Mouse (Mus musculus): ENCODE data around the gene Cenpq. TPM values are rescaled to one million over a fixed set of nuclear protein-coding genes. Genes with fewer than 3 reads are reported as not detected.

The Cenpq gene
- 40.8 and 41.0 TPM in 2 replicates for polyA plus RNA-seq (2014; fragmentation: Nextera tagmentation; extraction: Ambion mirVana)

- Histone ChIP-seq H3K27me3 (replicated peaks; ENCODE audit: control insufficient read depth, insufficient read depth, low read length) (no peaks in the 10 kb centered on the region), H3K9me3 (ENCODE audit: control insufficient read depth, low read length) (no peaks in the 10 kb centered on the region), H3K4me3 (ENCODE audit: low read depth, low read length) (peak within 1 kb of the TSS; percentile 81), H3K4me1 (replicated peaks; ENCODE audit: control insufficient read depth, insufficient read depth, low read length) (no peaks in the 10 kb centered on the region), H3K4me2 (peak within 1 kb of the TSS; percentile 76), H3K27ac (ENCODE audit: low read depth, low read length) (peak within 1 kb of the TSS; percentile 95), H3K36me3 (ENCODE audit: control insufficient read depth, insufficient read depth, low read length) (peaks cover 2% of the 10 kb centered on the region; the same call in 1 of the 2 replicates), H3K9ac (ENCODE audit: low read depth, low read length) (peak within 1 kb of the TSS; percentile 87)
- ATAC-seq (replicated peaks; ENCODE audit: low FRiP score) (peak; percentile 99), DNase-seq (ENCODE audit: low spot score) (peak; percentile 93)
- under 1% methylated on average over 50 of the region's 50 CpGs for WGBS
These were observed at the start of gene Cenpq, which contains the start of gene Mut for GRCm38 (mm10) chr17:40934420-40935231. Gene Cenpq, minus strand, starts transcription at chr17:40935047. Gene Mut, plus strand, starts transcription at chr17:40934685.

GRCm38 (mm10) chr17:40977914-40978313, 43.1 kb upstream of the Cenpq start:
- Histone ChIP-seq H3K36me3 (ENCODE audit: control insufficient read depth, insufficient read depth, low read length) (no peaks in the 10 kb centered on the region), H3K27me3 (replicated peaks; ENCODE audit: control insufficient read depth, insufficient read depth, low read length) (no peaks in the 10 kb centered on the region), H3K4me2 (no peak overlapping the region), H3K27ac (ENCODE audit: low read depth, low read length) (no peak overlapping the region), H3K9ac (ENCODE audit: low read depth, low read length) (no peak overlapping the region), H3K4me1 (replicated peaks; ENCODE audit: control insufficient read depth, insufficient read depth, low read length) (no peaks in the 10 kb centered on the region), H3K9me3 (ENCODE audit: control insufficient read depth, low read length) (no peaks in the 10 kb centered on the region), H3K4me3 (ENCODE audit: low read depth, low read length) (no peak overlapping the region)
- ATAC-seq (replicated peaks; ENCODE audit: low FRiP score): no peak
- no peak for DNase-seq (ENCODE audit: low spot score)
- WGBS: 72% methylated on average over 11 of the region's 11 CpGs

- Histone ChIP-seq H3K4me2 (no peak overlapping the region), H3K36me3 (ENCODE audit: control insufficient read depth, insufficient read depth, low read length) (peaks cover 8% of the 10 kb centered on the region; the same call in 1 of the 2 replicates), H3K9ac (ENCODE audit: low read depth, low read length) (no peak overlapping the region), H3K4me3 (ENCODE audit: low read depth, low read length) (no peak overlapping the region), H3K9me3 (ENCODE audit: control insufficient read depth, low read length) (no peaks in the 10 kb centered on the region), H3K27ac (ENCODE audit: low read depth, low read length) (no peak overlapping the region), H3K4me1 (replicated peaks; ENCODE audit: control insufficient read depth, insufficient read depth, low read length) (no peaks in the 10 kb centered on the region), H3K27me3 (replicated peaks; ENCODE audit: control insufficient read depth, insufficient read depth, low read length) (no peaks in the 10 kb centered on the region)
- WGBS: 69% methylated on average over 3 of the region's 3 CpGs
- ATAC-seq (replicated peaks; ENCODE audit: low FRiP score) (no peak; the same call in 1 of the 2 replicates), DNase-seq (ENCODE audit: low spot score) (no peak)
These were observed 13.7 kb upstream of the Cenpq start for GRCm38 (mm10) chr17:40948518-40948917.

- H3K4me3 ChIP-seq (ENCODE audit: low read depth, low read length): peak overlapping the region; percentile 81
- no peak for DNase-seq (ENCODE audit: low spot score)
- H3K36me3 ChIP-seq (ENCODE audit: control insufficient read depth, insufficient read depth, low read length): peaks cover 2% of the 10 kb centered on the region; the same call in 1 of the 2 replicates
- WGBS: 0% methylated on average over 14 of the region's 14 CpGs
- H3K4me1 ChIP-seq (replicated peaks; ENCODE audit: control insufficient read depth, insufficient read depth, low read length): no peaks in the 10 kb centered on the region
- H3K9me3 ChIP-seq (ENCODE audit: control insufficient read depth, low read length): no peaks in the 10 kb centered on the region
- ATAC-seq (replicated peaks; ENCODE audit: low FRiP score): peak; percentile 58
- peak overlapping the region; percentile 87 for H3K9ac ChIP-seq (ENCODE audit: low read depth, low read length)
- no peaks in the 10 kb centered on the region for H3K27me3 ChIP-seq (replicated peaks; ENCODE audit: control insufficient read depth, insufficient read depth, low read length)
- H3K4me2 ChIP-seq: peak overlapping the region; percentile 76
- H3K27ac ChIP-seq (ENCODE audit: low read depth, low read length): peak overlapping the region; percentile 95
These were observed 862 bp downstream of the Cenpq start for GRCm38 (mm10) chr17:40933985-40934384.

- H3K36me3 ChIP-seq (ENCODE audit: control insufficient read depth, insufficient read depth, low read length): no peaks in the 10 kb centered on the region
- ATAC-seq (replicated peaks; ENCODE audit: low FRiP score): no peak
- 86% methylated on average over 1 of the region's 2 CpGs for WGBS
These were observed 19.3 kb downstream of the Cenpq start for GRCm38 (mm10) chr17:40915499-40915898.

GRCm38 (mm10) chr17:40914250-40914649, 20.6 kb downstream of the Cenpq start, which contains the start of gene Glyatl3:
Gene Glyatl3, minus strand, starts transcription at chr17:40914350.
- Histone ChIP-seq H3K4me2 (no peak within 1 kb of the TSS), H3K4me1 (replicated peaks; ENCODE audit: control insufficient read depth, insufficient read depth, low read length) (no peaks in the 10 kb centered on the region), H3K27me3 (replicated peaks; ENCODE audit: control insufficient read depth, insufficient read depth, low read length) (no peaks in the 10 kb centered on the region), H3K36me3 (ENCODE audit: control insufficient read depth, insufficient read depth, low read length) (no peaks in the 10 kb centered on the region), H3K9me3 (ENCODE audit: control insufficient read depth, low read length) (no peaks in the 10 kb centered on the region), H3K9ac (ENCODE audit: low read depth, low read length) (no peak within 1 kb of the TSS), H3K4me3 (ENCODE audit: low read depth, low read length) (no peak within 1 kb of the TSS), H3K27ac (ENCODE audit: low read depth, low read length) (no peak within 1 kb of the TSS)
- 87% methylated on average over 2 of the region's 2 CpGs for WGBS
- no peak for DNase-seq (ENCODE audit: low spot score)
- ATAC-seq (replicated peaks; ENCODE audit: low FRiP score): no peak

More at GRCm38 (mm10) chr17:40915499-40915898, 19.3 kb downstream of the Cenpq start:
- no peaks in the 10 kb centered on the region for H3K9me3 ChIP-seq (ENCODE audit: control insufficient read depth, low read length)
- H3K9ac ChIP-seq (ENCODE audit: low read depth, low read length): no peak overlapping the region
- H3K4me2 ChIP-seq: no peak overlapping the region
- H3K4me1 ChIP-seq (replicated peaks; ENCODE audit: control insufficient read depth, insufficient read depth, low read length): no peaks in the 10 kb centered on the region
- no peak overlapping the region for H3K4me3 ChIP-seq (ENCODE audit: low read depth, low read length)
- no peak overlapping the region for H3K27ac ChIP-seq (ENCODE audit: low read depth, low read length)
- no peaks in the 10 kb centered on the region for H3K27me3 ChIP-seq (replicated peaks; ENCODE audit: control insufficient read depth, insufficient read depth, low read length)
- no peak for DNase-seq (ENCODE audit: low spot score)

- ATAC-seq (replicated peaks; ENCODE audit: low FRiP score) (no peak), DNase-seq (ENCODE audit: low spot score) (no peak)
- 11% methylated on average over 13 of the region's 14 CpGs for WGBS
- Histone ChIP-seq H3K4me1 (replicated peaks; ENCODE audit: control insufficient read depth, insufficient read depth, low read length) (peaks cover 11% of the 10 kb centered on the region), H3K4me3 (ENCODE audit: low read depth, low read length) (no peak overlapping the region), H3K4me2 (peak overlapping the region; percentile 43), H3K27me3 (replicated peaks; ENCODE audit: control insufficient read depth, insufficient read depth, low read length) (no peaks in the 10 kb centered on the region), H3K27ac (ENCODE audit: low read depth, low read length) (no peak overlapping the region), H3K36me3 (ENCODE audit: control insufficient read depth, insufficient read depth, low read length) (no peaks in the 10 kb centered on the region), H3K9ac (ENCODE audit: low read depth, low read length) (no peak overlapping the region), H3K9me3 (ENCODE audit: control insufficient read depth, low read length) (no peaks in the 10 kb centered on the region)
These were observed 30.1 kb downstream of the Cenpq start for GRCm38 (mm10) chr17:40904721-40905154.

- peak overlapping the region; percentile 43; the same call in 1 of the 2 replicates for H3K4me2 ChIP-seq
- H3K27me3 ChIP-seq (replicated peaks; ENCODE audit: control insufficient read depth, insufficient read depth, low read length): no peaks in the 10 kb centered on the region
- DNase-seq (ENCODE audit: low spot score) (no peak), ATAC-seq (replicated peaks; ENCODE audit: low FRiP score) (no peak)
- no peak overlapping the region for H3K27ac ChIP-seq (ENCODE audit: low read depth, low read length)
- H3K4me1 ChIP-seq (replicated peaks; ENCODE audit: control insufficient read depth, insufficient read depth, low read length): peaks cover 12% of the 10 kb centered on the region
- H3K4me3 ChIP-seq (ENCODE audit: low read depth, low read length): no peak overlapping the region
- no peaks in the 10 kb centered on the region for H3K36me3 ChIP-seq (ENCODE audit: control insufficient read depth, insufficient read depth, low read length)
- 14% methylated on average over 11 of the region's 11 CpGs for WGBS
- no peak overlapping the region for H3K9ac ChIP-seq (ENCODE audit: low read depth, low read length)
- H3K9me3 ChIP-seq (ENCODE audit: control insufficient read depth, low read length): no peaks in the 10 kb centered on the region
These were observed 30.7 kb downstream of the Cenpq start for GRCm38 (mm10) chr17:40904056-40904597.

All from liver, embryonic 11.5 days (tissue).